Mouse (Mus musculus) neural tube, embryonic 11.5 days (tissue): Measurements from ENCODE around the gene Grin2d. TPM values are rescaled to one million over a fixed set of nuclear protein-coding genes. Genes with fewer than 3 reads are reported as not detected.

Experiments
- ATAC-seq: fragments of 200-750 bp; cut with Nextera tagmentation; 2 replicates; pipeline ENCODE4 v1.8.0; 2017; ENCODE audit warnings: moderate number of reproducible peaks, mild to moderate bottlenecking, moderate TSS enrichment, moderate library complexity; ENCODE audit not compliant: insufficient read depth, low FRiP score, low TSS enrichment
- DNase-seq: peaks from one replicate; pipeline ENCODE4 v3.0.0-alpha.2; 2015; ENCODE audit warnings: low spot score
- H3K27ac ChIP-seq: fragments of 300-500 bp; sonication (generic); 2 replicates; pipeline ENCODE4 v1.5.1; 2014; ENCODE audit warnings: low read depth, mild to moderate bottlenecking, low read length
- H3K27me3 ChIP-seq: fragments of 300-500 bp; sonication (generic); 2 replicates; pipeline ENCODE4 v1.6.1; 2014; ENCODE audit warnings: mild to moderate bottlenecking, low read length, mixed read lengths; ENCODE audit not compliant: control insufficient read depth, insufficient read depth
- H3K36me3 ChIP-seq: fragments of 300-500 bp; sonication (generic); 2 replicates; pipeline ENCODE4 v1.6.1; 2014; ENCODE audit warnings: mild to moderate bottlenecking, low read length, moderate library complexity, mixed read lengths; ENCODE audit not compliant: control insufficient read depth, insufficient read depth
- H3K4me1 ChIP-seq: fragments of 300-500 bp; sonication (generic); 2 replicates; pipeline ENCODE4 v1.6.1; 2014; ENCODE audit warnings: low read length, mixed read lengths; ENCODE audit not compliant: control insufficient read depth, insufficient read depth
- H3K4me2 ChIP-seq: fragments of 300-500 bp; sonication (generic); 2 replicates; pipeline ENCODE4 v1.6.1; 2014; ENCODE audit warnings: low read depth, mild to moderate bottlenecking, moderate library complexity
- H3K4me3 ChIP-seq: fragments of 300-500 bp; sonication (generic); 2 replicates; pipeline ENCODE4 v1.5.1; 2014; ENCODE audit warnings: low read depth, low read length
- H3K9ac ChIP-seq: fragments of 300-500 bp; sonication (generic); 2 replicates; pipeline ENCODE4 v1.6.1; 2014; ENCODE audit warnings: mild to moderate bottlenecking, low read length
- H3K9me3 ChIP-seq: fragments of 300-500 bp; sonication (generic); 2 replicates; pipeline ENCODE4 v1.6.1; 2016; ENCODE audit warnings: low read length; ENCODE audit not compliant: control insufficient read depth
- WGBS: fragments of 180-500 bp; shearing (Covaris S2); extraction: QIAGEN DNeasy Blood & Tissue Kit; methylation state at CpG from one replicate; pipeline ENCODE4 v1.1.7; 2014; 5-methylcytosine and 5-hydroxymethylcytosine counted together
- polyA plus RNA-seq: library from polyadenylated mRNA; unstranded; fragments of >200 nt; fragmentation: Nextera tagmentation; extraction: Ambion mirVana; gene quantifications from 2 replicates; pipeline ENCODE4 v1.2.1, GENCODE M21; 2014

The Grin2d gene
- polyA plus RNA-seq, 1 experiment from 2014 or later = 0.73 TPM

DNA sequence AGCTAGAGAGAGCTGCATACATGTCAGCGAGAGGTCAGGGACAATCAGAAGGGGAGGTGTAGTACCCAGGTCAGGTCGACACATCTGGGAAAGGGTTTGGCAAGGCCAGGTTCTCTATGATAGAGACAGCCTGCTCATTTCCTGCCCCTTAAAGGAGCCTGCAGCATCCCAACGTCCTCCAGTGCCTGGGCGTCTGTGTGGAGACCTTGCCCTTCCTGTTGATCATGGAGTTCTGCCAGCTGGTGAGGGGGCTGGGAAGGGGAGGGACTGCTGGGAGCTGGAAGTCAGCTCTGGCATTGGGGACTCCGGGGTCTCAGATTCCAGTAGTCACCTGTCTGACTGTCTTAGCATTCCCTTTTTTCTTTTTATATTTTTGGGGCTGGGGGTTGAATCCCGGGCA is 87.5 kb downstream of the Grin2d start:
- DNase-seq (no peak), ATAC-seq (no peak)
- Histone ChIP-seq H3K4me1 (0 out of 2 replicates have a peak, but pooled peaks cover 2% of the 10 kb centered on the region), H3K27me3 (no peaks in the 10 kb centered on the region), H3K9me3 (no peaks in the 10 kb centered on the region), H3K36me3 (peaks cover 18% of the 10 kb centered on the region), H3K9ac (no peak overlapping the region), H3K4me3 (no peak overlapping the region), H3K27ac (no peak overlapping the region), H3K4me2 (no peak overlapping the region)
- 84% methylated on average over 6 of the region's 6 CpGs for WGBS

DNA sequence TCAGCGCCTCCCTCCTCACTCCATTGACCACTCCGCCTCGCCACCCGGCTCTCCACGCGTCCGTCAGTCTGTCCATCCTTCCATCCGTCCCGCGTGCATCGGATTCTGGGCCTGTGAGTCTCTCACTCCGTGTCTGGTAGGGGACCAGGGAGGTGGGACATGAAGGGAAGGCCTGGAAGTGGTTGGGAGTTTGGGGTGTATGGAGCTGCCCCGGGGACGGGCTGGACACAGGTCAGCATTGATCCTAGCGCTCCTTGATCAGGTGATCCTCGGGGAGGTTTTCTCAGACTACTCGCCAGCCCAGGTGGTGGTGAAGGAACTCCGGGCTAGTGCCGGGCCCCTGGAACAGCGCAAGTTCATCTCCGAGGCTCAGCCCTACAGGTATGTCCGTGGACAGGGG is 90.5 kb downstream of the Grin2d start:
- peak overlapping the region; percentile 88 for H3K4me2 ChIP-seq
- H3K27me3 ChIP-seq = no peaks in the 10 kb centered on the region
- no peak overlapping the region for H3K9ac ChIP-seq
- peaks cover 17% of the 10 kb centered on the region; the same call in 1 of the 2 replicates for H3K4me1 ChIP-seq
- no peak overlapping the region for H3K27ac ChIP-seq
- DNase-seq (no peak), ATAC-seq (no peak)
- peaks cover 9% of the 10 kb centered on the region for H3K36me3 ChIP-seq
- no peak overlapping the region for H3K4me3 ChIP-seq
- H3K9me3 ChIP-seq = no peaks in the 10 kb centered on the region
- 87% methylated on average over 22 of the region's 22 CpGs for WGBS

DNA sequence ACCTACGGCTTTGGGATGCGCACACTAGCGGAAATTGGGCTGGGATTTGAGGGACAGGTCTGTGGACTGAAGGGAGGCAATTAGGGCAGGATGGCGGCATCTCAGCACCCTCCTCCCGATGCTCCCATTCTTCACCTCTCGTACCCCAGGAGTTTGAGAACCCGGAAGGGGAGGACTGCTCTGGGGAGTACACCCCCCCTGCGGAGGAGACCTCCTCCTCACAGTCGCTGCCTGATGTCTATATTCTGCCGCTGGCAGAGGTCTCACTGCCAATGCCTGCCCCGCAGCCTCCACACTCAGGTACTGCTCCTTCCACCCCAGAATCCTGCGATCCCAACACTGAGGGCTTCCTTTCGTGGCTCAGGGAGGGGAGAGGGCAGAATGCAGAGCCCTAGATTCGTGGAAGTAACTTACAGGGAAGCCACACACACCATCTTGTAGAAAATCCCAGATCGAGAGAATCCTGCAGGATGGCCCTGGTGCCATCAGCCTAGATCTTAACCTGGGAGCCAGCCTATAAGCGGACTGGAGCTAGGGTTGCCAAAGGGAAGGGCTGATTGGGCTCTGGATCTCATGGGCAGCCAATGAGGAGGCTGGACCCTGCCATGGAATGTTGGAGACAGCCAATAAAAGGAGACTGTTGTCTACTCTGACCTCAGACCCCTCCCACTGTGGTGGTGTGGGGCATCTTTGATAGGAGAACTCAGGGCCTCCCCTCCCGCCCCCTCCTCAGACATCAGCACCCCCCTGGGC is 91.3 kb downstream of the Grin2d start:
- DNase-seq = peak; percentile 56
- H3K27ac ChIP-seq = 0 out of 2 replicates have a peak overlapping the region, but pooled peaks have one; percentile 3
- no peaks in the 10 kb centered on the region for H3K9me3 ChIP-seq
- WGBS = 5% methylated on average over 16 of the region's 17 CpGs
- peaks cover 17% of the 10 kb centered on the region; the same call in 1 of the 2 replicates for H3K4me1 ChIP-seq
- 0 out of 2 replicates have a peak, but pooled peaks cover 3% of the 10 kb centered on the region for H3K27me3 ChIP-seq
- ATAC-seq = peak; percentile 14; the same call in 1 of the 2 replicates
- H3K36me3 ChIP-seq = peaks cover 8% of the 10 kb centered on the region
- H3K4me2 ChIP-seq = peak overlapping the region; percentile 88
- H3K9ac ChIP-seq = peak overlapping the region; percentile 79
- H3K4me3 ChIP-seq = peak overlapping the region; percentile 91

DNA sequence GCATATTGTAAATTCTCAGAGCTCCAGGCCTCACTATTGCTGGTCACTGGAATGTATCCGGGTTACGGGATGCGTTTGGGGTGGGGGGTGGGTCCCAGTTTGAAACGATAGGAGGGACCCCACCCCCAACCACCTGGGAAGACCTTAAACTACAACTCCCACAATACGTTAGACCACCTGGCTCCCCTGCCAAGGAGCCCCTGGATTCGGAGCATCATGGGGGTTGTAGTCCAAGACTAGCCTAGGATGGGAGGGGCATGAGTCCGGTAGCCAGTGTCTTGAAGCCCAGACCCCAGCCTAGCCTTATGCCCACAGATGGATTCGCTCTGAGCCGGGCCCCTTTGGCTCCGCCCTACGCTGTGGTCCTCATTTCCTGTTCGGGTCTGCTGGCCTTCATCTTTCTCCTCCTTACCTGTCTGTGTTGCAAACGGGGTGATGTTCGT is 92.0 kb downstream of the Grin2d start:
- peak overlapping the region; percentile 91 for H3K4me3 ChIP-seq
- peak overlapping the region; percentile 88 for H3K4me2 ChIP-seq
- H3K27ac ChIP-seq = 0 out of 2 replicates have a peak overlapping the region, but pooled peaks have one; percentile 3
- 0 out of 2 replicates have a peak, but pooled peaks cover 3% of the 10 kb centered on the region for H3K27me3 ChIP-seq
- peaks cover 17% of the 10 kb centered on the region; the same call in 1 of the 2 replicates for H3K4me1 ChIP-seq
- peak overlapping the region; percentile 79 for H3K9ac ChIP-seq
- ATAC-seq (peak; percentile 60), DNase-seq (peak; percentile 80)
- WGBS = under 1% methylated on average over 14 of the region's 14 CpGs
- H3K36me3 ChIP-seq = peaks cover 8% of the 10 kb centered on the region
- no peaks in the 10 kb centered on the region for H3K9me3 ChIP-seq

DNA sequence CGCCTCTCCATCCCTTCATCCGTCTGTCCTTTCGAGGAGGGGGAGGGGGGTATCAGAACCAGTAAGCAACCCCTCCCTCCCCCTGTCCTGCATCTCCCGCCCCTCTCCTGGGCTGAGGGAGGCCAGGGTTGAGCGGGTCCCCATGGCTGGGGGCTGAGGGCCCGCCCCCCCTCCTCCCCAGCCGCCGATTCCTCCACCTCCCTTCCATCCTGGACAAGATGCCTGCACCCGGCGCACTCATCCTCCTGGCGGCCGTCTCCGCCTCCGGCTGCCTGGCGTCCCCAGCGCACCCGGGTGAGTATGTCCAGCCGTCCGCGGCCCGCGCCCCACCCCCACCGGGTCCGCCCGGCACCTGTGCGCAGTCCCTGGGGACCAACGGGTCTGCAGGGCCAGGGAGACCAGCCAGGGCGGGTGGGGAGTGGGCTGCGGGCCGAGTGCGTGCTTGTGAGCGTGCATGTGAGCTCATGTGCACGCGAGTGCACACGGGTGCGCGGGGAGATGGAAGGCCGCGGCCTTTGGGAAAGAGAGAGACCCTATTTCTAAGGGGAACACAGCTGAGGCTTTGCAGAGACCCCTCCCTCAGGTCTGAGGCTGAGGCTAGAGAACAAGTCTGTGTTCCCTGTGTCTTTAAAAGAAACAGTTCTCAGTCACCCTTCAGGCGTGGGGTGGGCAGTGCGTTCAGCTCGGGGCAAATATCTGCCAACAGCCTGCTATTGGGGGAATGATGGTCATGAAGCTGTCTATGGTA is 92.6 kb downstream of the Grin2d start:
- Histone ChIP-seq H3K9ac (peak overlapping the region; percentile 79), H3K4me3 (peak overlapping the region; percentile 91), H3K4me1 (peaks cover 17% of the 10 kb centered on the region; the same call in 1 of the 2 replicates), H3K9me3 (no peaks in the 10 kb centered on the region), H3K27me3 (0 out of 2 replicates have a peak, but pooled peaks cover 3% of the 10 kb centered on the region), H3K36me3 (peaks cover 8% of the 10 kb centered on the region), H3K4me2 (peak overlapping the region; percentile 88), H3K27ac (peak overlapping the region; percentile 83)
- ATAC-seq = peak; percentile 43
- WGBS = under 1% methylated on average over 36 of the region's 42 CpGs
- DNase-seq = peak; percentile 73

DNA sequence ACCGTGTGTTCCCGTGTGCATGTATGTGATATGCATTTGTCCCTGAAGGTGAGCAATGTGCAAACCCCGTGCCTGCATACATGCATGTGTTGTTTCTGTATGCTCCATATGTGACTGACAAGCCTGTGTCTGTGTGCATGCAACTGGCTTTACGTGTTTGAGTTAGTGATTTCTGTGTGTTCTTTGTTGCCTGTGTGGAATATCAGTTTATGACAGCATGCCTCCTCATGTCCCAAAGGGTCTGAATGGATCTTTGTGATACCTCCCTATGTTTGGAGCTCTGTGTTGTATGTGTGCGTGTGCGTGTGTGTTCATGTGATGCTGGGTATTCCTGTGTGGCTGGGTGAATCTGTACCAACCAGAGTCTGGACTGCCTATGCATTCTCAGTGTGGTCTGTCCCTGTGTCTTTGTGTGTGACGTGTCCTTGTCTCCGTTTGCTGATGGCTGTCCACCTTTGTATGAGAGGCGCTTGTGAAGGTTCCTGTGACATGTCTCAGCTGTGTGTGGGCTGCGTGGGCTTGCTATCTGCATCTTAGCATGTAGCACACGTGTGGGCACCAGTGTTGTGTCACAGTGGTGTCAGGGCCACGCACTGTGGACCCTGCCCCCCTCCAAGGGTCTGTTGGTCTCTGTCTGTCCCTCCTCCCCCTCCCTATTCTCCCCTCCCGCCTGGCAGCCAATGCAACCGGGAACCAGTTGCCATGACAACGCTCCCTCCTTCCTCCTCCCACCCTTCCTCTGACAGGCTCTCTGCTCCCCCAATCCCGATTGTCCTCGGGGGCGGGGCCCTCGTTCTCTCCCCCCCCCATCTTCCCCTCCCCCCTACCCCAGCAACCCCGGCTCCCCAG is 93.4 kb downstream of the Grin2d start, which contains the start of gene Sult2b1:
TSS of gene Sult2b1 (minus strand) at position 146 of the 849 bp plus-strand sequence.
- Histone ChIP-seq H3K4me3 (peak within 1 kb of the TSS; percentile 91), H3K27me3 (0 out of 2 replicates have a peak, but pooled peaks cover 3% of the 10 kb centered on the region), H3K36me3 (peaks cover 4% of the 10 kb centered on the region), H3K4me2 (peak within 1 kb of the TSS; percentile 88), H3K9ac (peak within 1 kb of the TSS; percentile 79), H3K27ac (peak within 1 kb of the TSS; percentile 83), H3K4me1 (peaks cover 17% of the 10 kb centered on the region; the same call in 1 of the 2 replicates), H3K9me3 (no peaks in the 10 kb centered on the region)
- peak; percentile 90 for DNase-seq
- peak; percentile 62 for ATAC-seq
- 24% methylated on average over 20 of the region's 20 CpGs for WGBS

DNA sequence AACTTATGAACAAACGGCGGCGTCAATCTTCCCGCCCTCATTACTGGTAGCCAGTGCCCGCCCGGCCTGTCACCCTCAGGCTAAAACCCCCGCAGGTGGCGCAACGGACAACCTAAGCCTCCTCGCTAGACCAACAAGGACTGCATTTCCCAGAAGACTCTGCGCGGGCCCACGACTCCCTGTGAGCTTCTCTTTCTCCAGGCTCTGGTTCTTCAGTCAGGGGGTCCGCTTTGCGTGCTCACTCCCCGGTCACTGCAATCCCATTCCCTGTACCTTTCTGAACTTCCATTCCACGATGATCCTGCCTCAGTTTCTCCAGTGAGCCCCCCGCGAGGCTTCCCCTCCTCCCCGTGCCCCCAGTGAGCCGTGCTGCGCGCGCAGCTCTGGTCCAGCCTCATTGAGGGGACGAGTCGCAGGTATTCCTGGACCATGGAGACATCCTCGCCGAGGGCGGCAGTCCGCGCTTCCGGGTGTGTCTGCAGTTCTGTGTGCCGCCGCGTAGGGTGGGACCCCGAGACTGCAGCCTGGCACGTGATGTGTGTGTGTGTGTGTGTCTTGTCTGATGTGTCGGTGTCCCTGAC is 94.6 kb downstream of the Grin2d start, which contains the start of gene Lmtk3:
TSS of gene Lmtk3 (plus strand) at position 228 of the 581 bp plus-strand sequence.
- Histone ChIP-seq H3K27me3 (0 out of 2 replicates have a peak, but pooled peaks cover 3% of the 10 kb centered on the region), H3K27ac (peak within 1 kb of the TSS; percentile 83), H3K9me3 (no peaks in the 10 kb centered on the region), H3K36me3 (no peaks in the 10 kb centered on the region), H3K4me1 (peaks cover 21% of the 10 kb centered on the region; the same call in 1 of the 2 replicates), H3K4me3 (peak within 1 kb of the TSS; percentile 91), H3K4me2 (peak within 1 kb of the TSS; percentile 88), H3K9ac (peak within 1 kb of the TSS; percentile 63)
- peak; percentile 26 for ATAC-seq
- WGBS = under 1% methylated on average over 38 of the region's 38 CpGs
- peak; percentile 75 for DNase-seq
